Mouse (Mus musculus): ENCODE results near the gene Rnaset2b. TPM values are rescaled to one million over a fixed set of nuclear protein-coding genes. Genes with fewer than 3 reads are reported as not detected.
"Not testable (repeated sequence)": the region's sequence is repeated elsewhere in the genome, so short reads cannot be mapped to it uniquely, and the experiment has no call there.

Gene Rnaset2b
- polyA plus RNA-seq, 1 experiment from 2014 or later, result 128 TPM

DNA sequence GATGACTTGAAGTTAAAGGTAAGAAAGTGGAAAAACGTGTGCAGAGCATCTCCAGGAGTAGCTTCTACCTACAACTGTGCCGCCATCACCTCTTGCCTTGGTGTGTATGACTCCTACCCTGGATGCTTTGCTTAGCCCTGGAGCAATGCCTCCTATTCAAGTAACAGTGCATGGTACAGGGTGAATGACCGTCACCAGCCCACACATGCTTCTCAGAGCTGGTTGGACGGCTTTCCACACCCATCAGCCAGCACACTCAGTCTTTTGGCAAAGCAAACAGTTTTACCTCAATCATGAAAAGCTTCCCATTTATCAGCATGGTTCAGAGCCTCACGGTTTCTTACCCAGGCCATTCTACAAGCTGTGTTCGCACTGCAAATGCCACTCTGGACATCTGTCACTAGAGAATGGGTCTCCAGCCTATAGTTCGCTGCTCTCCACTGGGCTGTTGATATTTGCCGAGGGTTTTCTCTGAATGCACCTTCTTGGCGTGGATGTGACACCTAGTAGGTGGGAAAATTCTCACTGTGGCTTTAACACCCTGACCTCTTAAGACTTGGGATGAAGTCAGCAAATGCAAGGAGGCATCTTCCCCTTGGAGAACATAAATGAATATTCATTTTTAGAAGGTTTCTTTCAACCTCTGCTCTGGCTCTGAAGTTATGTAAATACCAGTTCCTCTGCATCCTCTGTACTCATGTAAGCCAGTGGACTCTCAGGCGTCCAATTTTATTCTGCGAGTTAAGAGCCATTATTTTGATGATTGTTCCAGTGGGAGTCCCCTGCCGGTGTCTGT lies 31.6 kb downstream of the Rnaset2b start:
- WGBS, result 91% methylated on average over 8 of the region's 12 CpGs
- H3K4me3 ChIP-seq; H3K36me3 ChIP-seq; H3K27me3 ChIP-seq (ENCODE audit: low read depth, poor library complexity, severe bottlenecking); DNase-seq (ENCODE audit: low spot score); H3K4me1 ChIP-seq; H3K27ac ChIP-seq (replicated peaks); H3K9me3 ChIP-seq (replicated peaks): not testable (repeated sequence)

- no CpG with 5 or more reads among the region's 3 CpGs for WGBS
- H3K36me3 ChIP-seq; H3K27me3 ChIP-seq (ENCODE audit: low read depth, poor library complexity, severe bottlenecking); H3K27ac ChIP-seq (replicated peaks); H3K9me3 ChIP-seq (replicated peaks); DNase-seq (ENCODE audit: low spot score); H3K4me3 ChIP-seq; H3K4me1 ChIP-seq: not testable (repeated sequence)
These were observed 33.0 kb downstream of the Rnaset2b start for GRCm38 (mm10) chr17:7003392-7003791.

- 23% methylated on average over 3 of the region's 4 CpGs for WGBS
- H3K4me1 ChIP-seq, result not testable (repeated sequence)
- peak; percentile 11 for DNase-seq (ENCODE audit: low spot score)
These were observed 35.2 kb downstream of the Rnaset2b start for GRCm38 (mm10) chr17:7005646-7006045.

GRCm38 (mm10) chr17:7008885-7009284 lies 38.5 kb downstream of the Rnaset2b start:
- not testable (repeated sequence) for H3K36me3 ChIP-seq; H3K9me3 ChIP-seq (replicated peaks); H3K4me3 ChIP-seq; H3K27ac ChIP-seq (replicated peaks); DNase-seq (ENCODE audit: low spot score); H3K27me3 ChIP-seq (ENCODE audit: low read depth, poor library complexity, severe bottlenecking); H3K4me1 ChIP-seq

More at GRCm38 (mm10) chr17:7005646-7006045, 35.2 kb downstream of the Rnaset2b start:
- not testable (repeated sequence) for H3K27me3 ChIP-seq (ENCODE audit: low read depth, poor library complexity, severe bottlenecking); H3K9me3 ChIP-seq (replicated peaks); H3K36me3 ChIP-seq; H3K27ac ChIP-seq (replicated peaks); H3K4me3 ChIP-seq

- H3K9me3 ChIP-seq (replicated peaks); DNase-seq (ENCODE audit: low spot score); H3K27me3 ChIP-seq (ENCODE audit: low read depth, poor library complexity, severe bottlenecking); H3K27ac ChIP-seq (replicated peaks); H3K4me3 ChIP-seq; H3K4me1 ChIP-seq; H3K36me3 ChIP-seq: not testable (repeated sequence)
- WGBS, result no CpG with 5 or more reads among the region's 7 CpGs
These were observed 39.0 kb downstream of the Rnaset2b start for GRCm38 (mm10) chr17:7009440-7009839.

GRCm38 (mm10) chr17:7009901-7010300 lies 39.5 kb downstream of the Rnaset2b start:
- not testable (repeated sequence) for H3K9me3 ChIP-seq (replicated peaks); H3K4me1 ChIP-seq; DNase-seq (ENCODE audit: low spot score); H3K27ac ChIP-seq (replicated peaks); H3K4me3 ChIP-seq; H3K36me3 ChIP-seq; H3K27me3 ChIP-seq (ENCODE audit: low read depth, poor library complexity, severe bottlenecking)
- WGBS, result 83% methylated on average over 5 of the region's 9 CpGs

DNA sequence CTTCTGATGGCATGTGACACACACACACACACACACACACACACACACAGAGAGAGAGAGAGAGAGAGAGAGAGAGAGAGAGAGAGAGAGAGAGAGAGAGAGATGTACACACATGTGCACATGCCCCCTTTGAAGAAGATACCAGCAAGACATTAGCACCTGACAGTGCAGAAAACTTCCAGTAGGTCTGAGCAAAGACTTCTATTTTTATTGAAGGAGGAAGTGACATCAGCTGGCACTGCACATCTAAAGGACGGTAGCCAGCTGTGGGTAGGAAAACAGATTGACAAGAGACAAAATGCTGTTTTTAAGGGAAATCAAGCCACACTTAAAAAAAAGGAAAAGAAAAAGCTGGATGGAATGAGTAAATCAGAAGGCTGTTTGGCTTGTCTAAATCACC lies 43.8 kb downstream of the Rnaset2b start:
- not testable (repeated sequence) for H3K4me1 ChIP-seq; H3K9me3 ChIP-seq (replicated peaks); H3K36me3 ChIP-seq; H3K27me3 ChIP-seq (ENCODE audit: low read depth, poor library complexity, severe bottlenecking); H3K27ac ChIP-seq (replicated peaks); H3K4me3 ChIP-seq; DNase-seq (ENCODE audit: low spot score)
- no CpG with 5 or more reads among the region's 1 CpGs for whole genome bisulfite sequencing

- WGBS, result 18% methylated on average over 7 of the region's 14 CpGs
- H3K36me3 ChIP-seq; H3K27me3 ChIP-seq (ENCODE audit: low read depth, poor library complexity, severe bottlenecking); H3K27ac ChIP-seq (replicated peaks); H3K4me1 ChIP-seq; H3K9me3 ChIP-seq (replicated peaks); DNase-seq (ENCODE audit: low spot score); H3K4me3 ChIP-seq: not testable (repeated sequence)
These were observed 54.8 kb downstream of the Rnaset2b start, which contains the start of gene Gm1604a for GRCm38 (mm10) chr17:7025257-7025656. Gene Gm1604a, plus strand, starts transcription at chr17:7025568.

- not testable (repeated sequence) for H3K4me1 ChIP-seq; H3K9me3 ChIP-seq (replicated peaks); H3K27me3 ChIP-seq (ENCODE audit: low read depth, poor library complexity, severe bottlenecking); H3K36me3 ChIP-seq; H3K27ac ChIP-seq (replicated peaks); H3K4me3 ChIP-seq; DNase-seq (ENCODE audit: low spot score)
- 83% methylated on average over 3 of the region's 14 CpGs for WGBS
These were observed 55.4 kb downstream of the Rnaset2b start for GRCm38 (mm10) chr17:7025764-7026346.

DNA sequence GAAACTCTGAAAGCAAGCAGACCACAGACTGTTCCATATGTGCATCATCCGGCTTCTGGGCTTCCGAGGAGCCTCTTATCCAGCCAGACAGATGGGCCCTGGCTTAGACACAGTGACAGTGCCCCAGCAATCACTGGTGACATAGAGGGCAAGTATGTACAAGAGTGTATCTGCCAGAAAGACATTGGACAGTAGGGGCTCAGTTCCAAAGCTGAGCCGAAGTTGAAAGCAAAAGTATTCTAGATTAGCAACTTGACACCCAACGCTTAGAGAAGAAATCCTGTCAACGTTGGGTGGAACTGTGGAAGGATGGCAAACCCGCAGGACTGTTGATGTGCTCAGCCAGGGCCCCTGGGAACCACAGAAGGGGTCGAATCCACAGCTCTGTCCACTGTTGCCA lies 59.8 kb downstream of the Rnaset2b start:
- H3K36me3 ChIP-seq; H3K9me3 ChIP-seq (replicated peaks); H3K27ac ChIP-seq (replicated peaks); H3K4me3 ChIP-seq; H3K4me1 ChIP-seq; H3K27me3 ChIP-seq (ENCODE audit: low read depth, poor library complexity, severe bottlenecking); DNase-seq (ENCODE audit: low spot score): not testable (repeated sequence)
- WGBS, result 75% methylated on average over 5 of the region's 7 CpGs

GRCm38 (mm10) chr17:7030622-7031174 lies 60.3 kb downstream of the Rnaset2b start:
- not testable (repeated sequence) for H3K27ac ChIP-seq (replicated peaks); DNase-seq (ENCODE audit: low spot score); H3K27me3 ChIP-seq (ENCODE audit: low read depth, poor library complexity, severe bottlenecking); H3K9me3 ChIP-seq (replicated peaks); H3K36me3 ChIP-seq; H3K4me3 ChIP-seq; H3K4me1 ChIP-seq
- WGBS, result 77% methylated on average over 3 of the region's 6 CpGs

DNA sequence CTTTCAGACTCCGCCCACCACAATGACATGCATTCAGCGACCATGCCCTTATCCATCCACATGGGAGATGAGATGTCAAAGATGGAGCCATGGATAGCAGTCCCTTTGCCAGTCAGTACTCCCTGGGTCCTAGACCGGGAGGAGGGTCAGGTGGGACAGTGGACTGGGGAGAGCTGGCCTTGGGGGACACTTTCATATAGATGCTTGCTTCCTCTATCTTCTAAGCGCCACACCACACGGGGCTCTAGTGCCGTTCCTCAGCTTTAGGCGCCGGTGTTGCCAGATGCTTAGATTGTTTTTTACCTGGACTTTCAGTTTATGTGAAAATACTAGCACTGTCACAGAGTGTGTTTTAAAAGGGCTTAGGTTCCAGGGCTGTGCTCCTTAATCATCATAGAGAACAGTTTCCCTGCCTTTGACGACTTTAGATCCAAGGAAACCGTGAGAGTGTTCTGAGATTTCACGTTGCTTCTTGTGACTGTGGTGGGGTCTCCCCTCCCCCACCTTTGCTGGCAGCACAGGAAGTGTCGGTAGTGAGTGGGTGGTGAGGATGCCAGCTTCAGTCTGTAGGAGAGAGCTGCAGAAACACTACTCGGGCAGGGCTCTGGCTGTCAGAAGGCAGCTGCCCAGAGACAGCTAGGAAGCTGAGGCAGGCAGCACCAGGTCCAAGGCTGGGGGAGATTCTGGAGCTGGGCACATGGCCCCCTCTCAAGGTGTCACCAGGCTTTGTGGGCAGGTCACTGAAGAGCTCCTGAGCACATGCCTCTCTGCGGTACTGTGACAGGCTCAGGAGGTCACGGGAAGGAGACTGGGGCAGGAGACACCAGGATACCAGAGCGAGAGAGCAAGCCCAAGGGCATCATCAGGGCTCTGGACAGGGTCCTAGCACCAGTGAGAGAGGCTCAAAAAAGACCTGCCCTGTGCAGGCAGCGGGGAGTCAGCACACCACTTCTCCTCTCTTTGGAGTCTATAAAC lies 63.0 kb downstream of the Rnaset2b start:
- H3K27me3 ChIP-seq (ENCODE audit: low read depth, poor library complexity, severe bottlenecking); DNase-seq (ENCODE audit: low spot score): not testable (repeated sequence)
- WGBS, result 69% methylated on average over 3 of the region's 17 CpGs

More for the DNA sequence above, 63.0 kb downstream of the Rnaset2b start:
- H3K27ac ChIP-seq (replicated peaks); H3K4me3 ChIP-seq; H3K36me3 ChIP-seq; H3K9me3 ChIP-seq (replicated peaks); H3K4me1 ChIP-seq: not testable (repeated sequence)
